Mouse (Mus musculus): ENCODE data around the gene Pglyrp3.
"Not testable (repeated sequence)": the region's sequence is repeated elsewhere in the genome, so short reads cannot be mapped to it uniquely, and the experiment has no call there.

Pglyrp3 gene

GRCm38 (mm10) chr3:92014283-92014682 is at the start of gene Pglyrp3:
TSS of gene Pglyrp3 (plus strand) at chr3:92014583.
- no peak for DNase-seq

DNA sequence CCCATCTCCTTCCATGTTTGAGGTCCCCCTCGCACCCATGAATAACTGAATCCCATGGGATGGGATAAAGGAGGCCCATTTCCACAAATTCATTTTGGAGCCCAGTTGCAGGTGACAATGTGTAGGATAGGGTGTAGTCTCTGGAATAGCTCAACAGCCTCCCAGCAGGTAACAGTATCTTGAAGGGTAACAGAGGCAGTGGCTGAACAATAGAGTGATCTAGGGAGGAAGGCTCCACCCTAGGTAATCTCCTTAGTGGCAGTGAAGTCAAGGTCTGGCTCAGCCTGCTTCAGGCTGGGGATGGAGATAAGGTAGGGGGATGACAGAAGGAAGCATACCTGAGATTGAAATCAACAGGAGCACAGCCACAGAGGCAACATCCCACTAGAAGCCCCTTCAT is 3.4 kb upstream of the Pglyrp3 start:
- no peak for DNase-seq

DNA sequence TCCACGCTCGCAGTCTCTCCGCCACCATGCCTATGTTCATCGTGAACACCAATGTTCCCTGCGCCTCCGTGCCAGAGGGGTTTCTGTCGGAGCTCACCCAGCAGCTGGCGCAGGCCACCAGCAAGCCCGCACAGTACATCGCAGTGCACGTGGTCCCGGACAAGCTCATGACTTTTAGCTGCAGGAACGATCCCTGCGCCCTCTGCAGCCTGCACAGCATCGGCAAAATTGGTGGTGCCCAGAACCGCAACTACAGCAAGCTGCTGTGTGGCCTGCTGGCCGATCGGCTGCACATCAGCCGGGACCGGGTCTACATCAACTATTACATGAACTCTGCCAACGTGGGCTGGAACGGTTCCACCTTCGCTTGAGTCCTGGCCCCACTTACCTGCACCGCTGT is 10.2 kb downstream of the Pglyrp3 start:
- not testable (repeated sequence) for DNase-seq

DNA sequence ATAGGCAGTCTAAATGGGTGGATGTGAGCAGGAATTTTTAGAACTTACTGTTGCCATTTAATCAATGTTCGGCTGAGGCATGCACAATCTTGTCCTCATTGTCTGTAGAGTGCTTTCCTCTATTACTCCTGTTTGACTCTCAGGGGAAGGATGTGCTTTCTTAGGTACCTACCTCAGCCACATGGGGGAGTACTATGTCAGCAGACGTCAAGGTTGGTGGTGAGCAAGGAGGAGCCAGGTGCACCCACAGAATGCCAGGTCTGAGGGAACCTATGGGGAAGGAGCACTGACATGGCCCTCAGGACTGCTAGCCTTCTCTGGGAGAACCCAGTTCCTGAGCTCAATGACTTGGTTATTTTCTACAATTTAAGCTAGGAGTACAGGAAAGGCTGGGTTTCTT is 18.8 kb downstream of the Pglyrp3 start:
- no peak for DNase-seq

DNA sequence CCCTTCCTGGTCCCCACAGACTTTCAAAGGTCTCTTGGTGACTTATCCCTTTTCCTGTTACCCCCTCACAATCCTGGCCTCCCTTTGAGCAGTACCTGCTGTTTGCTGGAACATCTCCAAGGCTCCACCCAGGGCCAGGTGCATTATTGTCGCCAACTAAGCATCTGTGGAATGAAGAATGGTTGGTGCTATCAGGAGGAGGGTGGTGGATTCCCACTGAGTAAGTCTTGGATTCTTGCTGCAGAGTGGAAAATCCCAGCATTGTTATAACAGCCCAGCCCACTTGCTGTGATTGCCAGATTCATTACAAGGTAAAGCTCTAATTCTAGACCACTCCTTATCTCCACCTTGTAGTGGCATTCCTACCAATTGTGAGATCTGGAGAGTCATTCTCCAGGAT is 19.5 kb downstream of the Pglyrp3 start:
- DNase-seq: no peak

DNA sequence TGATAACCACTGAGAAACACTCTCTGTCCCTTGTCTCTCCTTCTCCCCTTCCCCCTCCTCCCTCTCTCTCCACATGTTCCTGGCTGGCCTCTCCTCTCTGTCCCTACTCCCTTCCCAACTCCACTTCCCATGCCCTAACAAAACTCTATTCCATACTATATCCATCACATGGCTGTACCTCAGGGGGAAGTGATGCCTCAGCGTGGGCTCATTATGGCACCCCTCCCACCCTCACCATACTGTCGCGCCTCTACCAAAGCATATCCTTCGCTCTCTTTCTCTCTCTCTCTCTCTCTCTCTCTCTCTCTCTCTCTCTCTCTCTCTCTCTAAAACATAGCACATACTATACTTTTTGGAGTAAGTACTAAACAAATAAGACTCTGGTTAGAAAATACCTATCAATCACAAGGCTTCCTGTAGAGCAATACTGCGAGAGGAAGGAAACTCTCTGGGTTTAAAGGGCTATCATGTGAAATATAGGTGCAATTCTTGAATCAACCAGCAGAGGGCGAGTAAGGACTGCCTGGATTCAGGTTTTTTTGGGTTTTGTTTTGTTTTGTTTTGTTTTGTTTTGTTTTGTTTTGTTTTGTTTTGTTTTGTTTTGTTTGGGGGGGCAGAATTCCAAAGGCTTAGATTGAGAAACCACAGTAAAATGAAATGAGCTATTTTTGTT is 36.1 kb downstream of the Pglyrp3 start:
- no peak for DNase-seq

GRCm38 (mm10) chr3:92080462-92081284 is 66.3 kb downstream of the Pglyrp3 start:
- DNase-seq: no peak
